Mouse (Mus musculus) midbrain, embryonic 10.5 days (tissue): ENCODE results near the gene Zfp992. TPM values are rescaled to one million over a fixed set of nuclear protein-coding genes. Genes with fewer than 3 reads are reported as not detected.
"Not testable (repeated sequence)": the region's sequence is repeated elsewhere in the genome, so short reads cannot be mapped to it uniquely, and the experiment has no call there.

Source experiments
- DNase-seq: peaks from one replicate; pipeline ENCODE4 v3.0.0-alpha.2; 2017; ENCODE audit warnings: low spot score
- H3K27ac ChIP-seq: fragments of 300-500 bp; sonication (generic); replicated peaks from 2 replicates; pipeline ENCODE4 v1.5.1; 2016; ENCODE audit warnings: mild to moderate bottlenecking
- H3K27me3 ChIP-seq: fragments of 300-500 bp; sonication (generic); 2 replicates; pipeline ENCODE4 v1.6.1; 2016; ENCODE audit warnings: low read depth, mild to moderate bottlenecking; ENCODE audit not compliant: poor library complexity, severe bottlenecking
- H3K36me3 ChIP-seq: fragments of 300-500 bp; sonication (generic); 2 replicates; pipeline ENCODE4 v1.6.1; 2016; ENCODE audit warnings: mild to moderate bottlenecking, moderate library complexity
- H3K4me1 ChIP-seq: fragments of 300-500 bp; sonication (generic); 2 replicates; pipeline ENCODE4 v1.6.1; 2016
- H3K4me3 ChIP-seq: fragments of 300-500 bp; sonication (generic); 2 replicates; pipeline ENCODE4 v1.5.1; 2016; ENCODE audit warnings: mild to moderate bottlenecking, moderate library complexity
- H3K9me3 ChIP-seq: fragments of 300-500 bp; sonication (generic); replicated peaks from 2 replicates; pipeline ENCODE4 v1.6.1; 2016; ENCODE audit warnings: mild to moderate bottlenecking
- WGBS: fragments of 180-500 bp; shearing (Covaris S2); methylation state at CpG from one replicate; pipeline ENCODE4 v1.1.7; 2016; 5-methylcytosine and 5-hydroxymethylcytosine counted together
- polyA plus RNA-seq: library from polyadenylated mRNA; unstranded; fragments of >200 nt; fragmentation: Nextera tagmentation; extraction: Ambion mirVana; gene quantifications from 2 replicates; pipeline ENCODE4 v1.2.1, GENCODE M21; 2016

Gene Zfp992
- polyA plus RNA-seq, 1 experiment from 2014 or later: 3.7 TPM

- not testable (repeated sequence) for DNase-seq, H3K4me3 ChIP-seq
- peaks cover 84% of the 10 kb centered on the region for H3K9me3 ChIP-seq
Observed at GRCm38 (mm10) chr4:146482546-146482945, 33.7 kb downstream of the Zfp992 start.

GRCm38 (mm10) chr4:146483571-146484280 lies 34.9 kb downstream of the Zfp992 start:
- not testable (repeated sequence) for H3K36me3 ChIP-seq, DNase-seq, H3K27me3 ChIP-seq, H3K4me1 ChIP-seq, H3K4me3 ChIP-seq, H3K27ac ChIP-seq
- peaks cover 83% of the 10 kb centered on the region for H3K9me3 ChIP-seq
- 73% methylated on average over 13 of the region's 13 CpGs for WGBS

More at GRCm38 (mm10) chr4:146482546-146482945, 33.7 kb downstream of the Zfp992 start:
- H3K36me3 ChIP-seq, H3K27ac ChIP-seq, H3K4me1 ChIP-seq, H3K27me3 ChIP-seq: not testable (repeated sequence)
- 88% methylated on average over 10 of the region's 10 CpGs for WGBS

- H3K4me1 ChIP-seq, DNase-seq, H3K4me3 ChIP-seq, H3K27ac ChIP-seq, H3K27me3 ChIP-seq, H3K36me3 ChIP-seq: not testable (repeated sequence)
- H3K9me3 ChIP-seq: peaks cover 86% of the 10 kb centered on the region
Observed at GRCm38 (mm10) chr4:146484676-146485075, 35.9 kb downstream of the Zfp992 start.

GRCm38 (mm10) chr4:146485183-146485939 lies 36.5 kb downstream of the Zfp992 start:
- H3K4me3 ChIP-seq, H3K4me1 ChIP-seq, H3K27me3 ChIP-seq, H3K27ac ChIP-seq, DNase-seq, H3K36me3 ChIP-seq: not testable (repeated sequence)
- peaks cover 89% of the 10 kb centered on the region for H3K9me3 ChIP-seq
- 77% methylated on average over 6 of the region's 6 CpGs for WGBS

- not testable (repeated sequence) for DNase-seq, H3K27me3 ChIP-seq, H3K4me3 ChIP-seq, H3K36me3 ChIP-seq, H3K4me1 ChIP-seq, H3K27ac ChIP-seq
- WGBS: 88% methylated on average over 1 of the region's 1 CpGs
- H3K9me3 ChIP-seq: peaks cover 86% of the 10 kb centered on the region
Observed at GRCm38 (mm10) chr4:146486753-146487152, 37.9 kb downstream of the Zfp992 start.

- DNase-seq: not testable (repeated sequence)
- 79% methylated on average over 4 of the region's 4 CpGs for WGBS
Observed at GRCm38 (mm10) chr4:146489196-146489595, 40.4 kb downstream of the Zfp992 start.

GRCm38 (mm10) chr4:146491993-146492392 lies 43.2 kb downstream of the Zfp992 start:
- H3K27ac ChIP-seq, H3K4me3 ChIP-seq, H3K4me1 ChIP-seq, H3K27me3 ChIP-seq, H3K36me3 ChIP-seq, DNase-seq: not testable (repeated sequence)
- WGBS: 84% methylated on average over 1 of the region's 1 CpGs
- peaks cover 82% of the 10 kb centered on the region for H3K9me3 ChIP-seq

More at GRCm38 (mm10) chr4:146489196-146489595, 40.4 kb downstream of the Zfp992 start:
- H3K4me1 ChIP-seq, H3K27ac ChIP-seq, H3K4me3 ChIP-seq, H3K27me3 ChIP-seq, H3K36me3 ChIP-seq: not testable (repeated sequence)
- peaks cover 87% of the 10 kb centered on the region for H3K9me3 ChIP-seq

- Histone ChIP-seq H3K4me1 (no peaks in the 10 kb centered on the region), H3K36me3 (no peaks in the 10 kb centered on the region), H3K27ac (no peak overlapping the region), H3K9me3 (peaks cover 86% of the 10 kb centered on the region), H3K27me3 (no peaks in the 10 kb centered on the region), H3K4me3 (no peak overlapping the region)
- no peak for DNase-seq
Observed at GRCm38 (mm10) chr4:146492439-146492838, 43.6 kb downstream of the Zfp992 start.

- 55% methylated on average over 1 of the region's 1 CpGs for WGBS
Observed at GRCm38 (mm10) chr4:146492851-146493250, 44.0 kb downstream of the Zfp992 start.

GRCm38 (mm10) chr4:146493319-146493907 lies 44.6 kb downstream of the Zfp992 start:
- peaks cover 88% of the 10 kb centered on the region for H3K9me3 ChIP-seq
- H3K27ac ChIP-seq, H3K27me3 ChIP-seq, DNase-seq, H3K4me3 ChIP-seq, H3K4me1 ChIP-seq, H3K36me3 ChIP-seq: not testable (repeated sequence)
- WGBS: 88% methylated on average over 6 of the region's 6 CpGs

More at GRCm38 (mm10) chr4:146492851-146493250, 44.0 kb downstream of the Zfp992 start:
- peaks cover 88% of the 10 kb centered on the region for H3K9me3 ChIP-seq
- no peaks in the 10 kb centered on the region for H3K27me3 ChIP-seq
- no peaks in the 10 kb centered on the region for H3K36me3 ChIP-seq
- DNase-seq: no peak
- no peaks in the 10 kb centered on the region for H3K4me1 ChIP-seq
- no peak overlapping the region for H3K27ac ChIP-seq
- H3K4me3 ChIP-seq: no peak overlapping the region

- H3K27ac ChIP-seq: no peak overlapping the region
- 70% methylated on average over 4 of the region's 4 CpGs for WGBS
- H3K4me3 ChIP-seq: no peak overlapping the region
- H3K36me3 ChIP-seq: no peaks in the 10 kb centered on the region
- no peaks in the 10 kb centered on the region for H3K27me3 ChIP-seq
- no peaks in the 10 kb centered on the region for H3K4me1 ChIP-seq
- no peak for DNase-seq
- peaks cover 86% of the 10 kb centered on the region for H3K9me3 ChIP-seq
Observed at GRCm38 (mm10) chr4:146494980-146495379, 46.2 kb downstream of the Zfp992 start.

- H3K9me3 ChIP-seq: peaks cover 88% of the 10 kb centered on the region
- H3K4me1 ChIP-seq, DNase-seq, H3K36me3 ChIP-seq, H3K27me3 ChIP-seq, H3K4me3 ChIP-seq, H3K27ac ChIP-seq: not testable (repeated sequence)
- 83% methylated on average over 9 of the region's 9 CpGs for WGBS
Observed at GRCm38 (mm10) chr4:146497695-146498275, 49.0 kb downstream of the Zfp992 start.
